Mouse (Mus musculus) layer of hippocampus, adult 6 months (tissue): Measurements from ENCODE around the gene Ttc33. TPM values are rescaled to one million over a fixed set of nuclear protein-coding genes. Genes with fewer than 3 reads are reported as not detected.

Experiments used
- long read RNA-seq, 2 experiments: library from polyadenylated mRNA; unstranded; transcript quantifications; one replicate each; pipeline ENCODE4 v2.0.0; 2019 to 2020
- polyA plus RNA-seq: library from polyadenylated mRNA; unstranded; fragments of <200 nt; fragmentation: Nextera tagmentation; gene quantifications from 2 replicates; pipeline ENCODE4 v1.2.3, GENCODE M21; 2021

Gene Ttc33
- polyA plus RNA-seq: 73.4 and 74.7 TPM in 2 replicates
- long read RNA-seq, experiment 1, transcript Ttc33-201 (5 exons, 1,832 nt): major isoform, 72 of 140 reads
- long read RNA-seq, experiment 1, transcript Ttc33-203 (5 exons, 1,671 nt): minor isoform, 36 of 140 reads
- long read RNA-seq, experiment 1, partial matches to known transcripts: 22 of 140 reads
- long read RNA-seq, experiment 1, other reads (novel, unspliced or antisense): 6 of 140 reads
- long read RNA-seq, experiment 2, transcript Ttc33-203 (5 exons, 1,671 nt): minor isoform, 85 of 350 reads
- long read RNA-seq, experiment 2, transcript Ttc33-202 (4 exons, 1,583 nt): minor isoform, 19 of 350 reads
- long read RNA-seq, experiment 2, transcript Ttc33-201 (5 exons, 1,832 nt): major isoform, 202 of 350 reads
- long read RNA-seq, experiment 2, partial matches to known transcripts: 27 of 350 reads
- long read RNA-seq, experiment 2, other reads (novel, unspliced or antisense): 17 of 350 reads

DNA sequence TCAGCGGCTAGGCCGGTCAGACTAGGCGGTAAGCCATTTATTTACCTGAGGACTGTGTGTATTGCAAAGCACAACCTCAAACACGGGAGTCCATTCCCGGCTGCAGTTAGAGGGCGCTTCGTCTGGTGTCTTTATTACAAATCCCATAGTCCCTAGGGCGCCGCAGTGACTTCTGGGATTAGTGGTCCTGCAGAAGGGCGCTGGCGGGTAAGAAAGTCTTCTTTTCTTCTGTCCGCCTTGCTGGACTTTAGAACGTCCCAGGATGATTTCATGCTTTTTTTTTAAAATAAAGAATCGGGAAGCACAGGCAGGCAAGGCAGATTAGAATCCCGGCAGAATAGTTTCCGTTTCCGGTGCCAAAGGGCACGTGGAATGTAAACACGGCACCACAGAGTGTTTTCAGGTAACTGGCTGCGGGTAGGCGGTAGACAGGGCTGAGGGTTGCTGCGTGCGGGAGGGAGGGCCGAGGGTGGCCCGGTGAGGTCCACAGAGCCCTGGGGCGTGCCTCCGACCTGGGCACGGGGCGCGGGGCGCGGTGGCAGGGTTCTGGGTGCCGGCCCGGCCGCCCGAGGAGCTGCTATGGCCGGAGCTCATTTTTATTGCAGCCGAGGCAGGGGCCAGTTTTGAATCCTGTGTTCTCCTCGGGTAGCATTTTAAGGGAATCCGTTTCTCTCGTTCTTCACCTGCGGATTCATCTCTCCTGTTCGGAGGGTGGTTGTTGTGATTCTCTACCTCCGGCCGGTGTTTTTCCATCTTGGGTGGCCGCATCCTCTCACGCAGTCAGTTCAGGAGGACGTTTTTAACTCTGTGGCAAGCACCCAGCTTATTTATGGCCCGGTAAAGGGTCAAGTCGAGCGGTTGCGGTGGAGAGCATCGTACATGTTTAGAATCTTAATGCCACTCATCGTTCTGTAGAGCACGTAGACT, at the start of gene Ttc33:
TSS of gene Ttc33 (plus strand) at position 160 of the 927 bp plus-strand sequence.

DNA sequence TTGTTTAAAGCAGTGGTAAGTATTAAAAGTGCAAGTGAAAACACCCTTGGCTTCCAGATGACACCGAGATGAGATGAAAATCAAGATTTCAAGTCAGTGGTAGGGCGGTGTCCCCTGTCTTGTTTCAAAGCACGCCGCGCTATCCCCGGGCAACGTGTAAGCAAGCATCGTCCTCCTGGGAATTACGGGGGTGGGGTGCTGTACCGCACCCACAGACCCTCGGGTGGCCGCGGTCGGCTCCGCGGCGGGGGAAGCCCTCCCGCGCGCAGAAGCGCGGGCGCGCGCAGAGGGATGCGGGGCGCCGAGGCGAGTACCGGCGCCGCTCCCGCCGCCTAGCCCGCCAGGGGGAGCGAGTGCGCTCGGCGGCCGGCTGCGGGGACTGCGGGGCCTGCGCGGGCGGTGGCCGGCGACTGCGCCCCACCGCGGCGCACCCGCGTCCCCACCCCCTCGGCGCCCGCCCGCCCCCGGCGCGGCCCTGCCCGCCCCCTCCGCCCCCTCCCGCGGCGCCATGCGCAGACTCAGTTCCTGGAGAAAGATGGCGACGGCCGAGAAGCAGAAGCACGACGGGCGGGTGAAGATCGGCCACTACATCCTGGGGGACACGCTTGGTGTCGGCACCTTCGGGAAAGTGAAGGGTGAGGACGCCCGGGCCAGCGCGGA, 41.8 kb upstream of the Ttc33 start, which contains the start of gene Prkaa1:
TSS of gene Prkaa1 (plus strand) at position 501 of the 660 bp plus-strand sequence.

DNA sequence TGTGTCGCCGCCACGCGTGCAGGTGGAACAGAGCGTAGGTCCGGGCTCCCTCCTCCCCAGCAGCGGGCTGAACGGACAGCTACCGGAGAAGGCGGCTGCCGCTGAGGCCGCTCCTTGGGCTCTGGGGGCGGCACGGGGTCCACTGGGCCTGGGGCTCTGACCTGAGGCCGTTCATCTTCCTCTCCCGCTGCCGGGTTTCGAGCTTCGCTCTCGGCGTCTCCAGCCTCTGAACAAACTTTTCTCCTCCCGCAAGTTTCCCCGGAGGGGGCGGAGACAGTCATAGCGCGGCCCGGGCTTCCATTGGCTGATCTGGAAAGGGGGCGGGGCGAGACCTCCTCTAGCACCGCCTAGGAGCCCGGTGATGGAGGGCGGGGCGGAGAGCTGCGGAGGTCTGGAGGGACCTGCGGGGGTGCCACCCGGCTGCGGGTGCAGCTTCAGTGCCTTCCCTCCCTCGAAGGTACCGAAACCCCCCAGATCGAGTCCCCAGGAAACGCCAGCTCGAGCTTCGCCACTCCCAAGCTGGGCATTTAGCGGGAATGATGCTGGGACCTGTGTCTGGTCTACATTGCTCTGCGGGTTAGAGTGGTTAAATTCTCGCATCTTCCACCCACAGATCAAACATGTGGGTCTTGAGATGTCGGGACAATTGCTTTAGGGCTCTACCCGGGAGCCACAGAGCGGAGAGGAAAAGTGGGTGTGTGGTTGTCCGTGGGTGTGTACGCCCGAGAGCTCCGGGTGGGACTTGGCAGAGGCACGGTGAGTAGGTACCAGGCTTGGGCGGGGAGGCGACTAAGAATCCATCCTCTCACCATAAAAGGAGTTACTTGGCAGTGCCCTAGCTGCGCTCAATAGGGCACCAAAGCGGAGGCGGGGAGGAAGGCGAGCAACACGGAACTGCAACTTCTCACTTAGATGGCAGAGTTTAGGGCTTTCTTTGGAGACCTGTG, 58.9 kb downstream of the Ttc33 start, which contains the start of gene Ptger4:
TSS of gene Ptger4 (minus strand) at position 229 of the 947 bp plus-strand sequence.

Other genes with a start within 250 kb of the Ttc33 start
- gene C7, start 121.8 kb upstream of the Ttc33 start, polyA plus RNA-seq: 0.06 TPM in 1 of 2 replicates, not detected in the other
- gene Card6, start 77.0 kb upstream of the Ttc33 start, polyA plus RNA-seq: 1.3 and 1.8 TPM in 2 replicates
- 3,366 and 3,436 TPM in 2 replicates for gene Rpl37, start 68.9 kb upstream of the Ttc33 start, polyA plus RNA-seq
- 5.6 and 7.6 TPM in 2 replicates for gene Prkaa1, start 41.7 kb upstream of the Ttc33 start, polyA plus RNA-seq
- gene Ptger4, start 58.7 kb downstream of the Ttc33 start, polyA plus RNA-seq: 0.79 and 0.87 TPM in 2 replicates